Mouse (Mus musculus): Measurements from ENCODE around the gene Abhd16a. TPM values are rescaled to one million over a fixed set of nuclear protein-coding genes. Genes with fewer than 3 reads are reported as not detected.

Gene Abhd16a
- polyA plus RNA-seq, 1 experiment from 2014 or later: 79.7 TPM

DNA sequence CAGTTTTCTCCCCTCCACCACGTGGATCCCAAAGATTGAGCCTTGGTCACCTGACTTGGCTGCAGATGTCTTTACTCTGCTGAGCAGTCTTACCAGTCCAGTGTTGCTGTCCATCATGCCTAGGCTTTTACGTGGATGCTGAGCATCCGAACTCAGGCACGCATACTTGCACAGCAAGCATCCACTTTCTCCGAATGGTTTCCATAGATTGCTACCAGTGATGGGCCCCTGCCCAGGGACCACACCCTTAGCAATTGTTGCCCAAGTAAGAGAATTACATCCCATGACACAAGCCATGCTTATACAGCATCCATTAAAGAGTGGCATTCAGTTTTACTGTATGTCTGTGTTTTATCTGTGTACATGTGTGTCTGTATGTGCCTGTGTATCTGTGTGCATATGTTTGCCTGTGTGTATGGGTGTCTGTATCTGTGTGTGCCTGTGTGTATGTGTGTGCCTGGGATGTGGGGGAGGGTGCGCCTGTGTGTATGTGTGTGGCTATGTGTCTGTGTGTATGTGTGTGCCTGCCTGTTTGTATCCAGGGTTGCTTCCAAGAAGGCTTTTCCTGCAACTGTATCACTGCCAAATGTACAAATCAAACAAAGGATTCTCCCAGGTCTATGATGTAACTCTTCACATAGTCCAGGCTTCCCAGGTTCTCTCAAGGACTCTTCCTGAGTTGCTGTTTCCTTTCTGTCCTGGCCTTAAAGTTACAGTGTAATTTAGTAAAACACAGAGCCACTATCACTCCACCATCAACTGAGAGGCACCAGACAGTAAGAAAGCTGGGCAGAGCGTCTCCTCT lies 33.2 kb upstream of the Abhd16a start:
- H3K4me3 ChIP-seq (ENCODE audit: low read depth, low read length): no peak overlapping the region
- no peak overlapping the region for H3K4me2 ChIP-seq
- H3K9me3 ChIP-seq (ENCODE audit: low read depth, low read length): no peaks in the 10 kb centered on the region
- H3K9ac ChIP-seq: no peak overlapping the region
- no peaks in the 10 kb centered on the region for H3K27me3 ChIP-seq (ENCODE audit: insufficient read depth, low read length)
- H3K27ac ChIP-seq (ENCODE audit: low read depth): no peak overlapping the region
- ATAC-seq (ENCODE audit: insufficient read depth) (no peak), DNase-seq (no peak)
- H3K4me1 ChIP-seq (ENCODE audit: insufficient read depth): peaks cover 15% of the 10 kb centered on the region
- TF ChIP-seq CTCF (IDR thresholded peaks at IDR 0.05; ENCODE audit: low read depth): no peak
- 89% methylated on average over 7 of the region's 7 CpGs for whole genome bisulfite sequencing
- H3K36me3 ChIP-seq (ENCODE audit: insufficient read depth): peaks cover 75% of the 10 kb centered on the region

DNA sequence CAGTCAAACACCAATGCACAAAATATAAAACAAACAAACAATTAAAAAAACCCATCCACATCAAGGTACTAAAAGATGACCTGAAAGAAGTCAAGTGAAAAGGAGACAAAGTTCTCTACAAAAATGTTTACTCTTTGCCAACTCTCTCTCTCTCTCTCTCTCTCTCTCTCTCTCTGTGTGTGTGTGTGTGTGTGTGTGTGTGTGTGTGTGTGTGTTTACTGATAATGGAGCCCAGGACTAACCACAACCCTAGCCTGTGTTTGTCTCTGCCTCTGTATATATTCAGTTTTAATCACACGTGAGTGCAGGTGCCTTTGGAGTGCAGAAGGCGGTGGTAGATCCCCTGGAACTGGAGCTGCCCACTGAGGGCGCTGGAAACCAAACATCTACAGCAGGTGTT lies 32.0 kb upstream of the Abhd16a start:
- peaks cover 84% of the 10 kb centered on the region for H3K36me3 ChIP-seq (ENCODE audit: insufficient read depth)
- no peak overlapping the region for H3K4me2 ChIP-seq
- peaks cover 13% of the 10 kb centered on the region for H3K4me1 ChIP-seq (ENCODE audit: insufficient read depth)
- no peaks in the 10 kb centered on the region for H3K27me3 ChIP-seq (ENCODE audit: insufficient read depth, low read length)
- WGBS: 66% methylated on average over 3 of the region's 3 CpGs
- no peak for TF ChIP-seq CTCF (IDR thresholded peaks at IDR 0.05; ENCODE audit: low read depth)
- H3K9ac ChIP-seq: no peak overlapping the region
- no peak for DNase-seq
- H3K9me3 ChIP-seq (ENCODE audit: low read depth, low read length): no peaks in the 10 kb centered on the region
- no peak overlapping the region for H3K4me3 ChIP-seq (ENCODE audit: low read depth, low read length)
- H3K27ac ChIP-seq (ENCODE audit: low read depth): no peak overlapping the region
- no peak for ATAC-seq (ENCODE audit: insufficient read depth)

DNA sequence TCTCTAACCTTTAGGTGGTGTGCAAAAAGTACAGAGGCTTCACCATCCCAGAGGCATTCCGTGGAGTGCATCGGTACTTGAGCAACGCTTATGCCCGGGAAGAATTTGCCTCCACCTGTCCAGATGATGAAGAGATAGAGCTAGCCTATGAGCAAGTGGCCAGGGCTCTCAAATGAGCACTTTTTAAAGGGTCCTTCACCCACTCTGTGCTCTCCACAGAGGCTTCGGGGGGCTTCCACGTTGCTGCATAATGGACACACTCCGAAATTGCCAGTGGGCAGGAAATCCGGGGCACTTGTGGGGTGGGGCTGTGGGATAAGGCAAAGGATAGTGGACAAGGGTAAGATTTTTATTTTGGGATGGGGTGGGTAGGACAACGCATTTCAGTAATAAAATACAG lies 30.7 kb upstream of the Abhd16a start:
- Histone ChIP-seq H3K9me3 (ENCODE audit: low read depth, low read length) (no peaks in the 10 kb centered on the region), H3K9ac (0 out of 2 replicates have a peak overlapping the region, but pooled peaks have one; percentile 83), H3K27ac (ENCODE audit: low read depth) (peak overlapping the region; percentile 93; the same call in 1 of the 2 replicates), H3K4me1 (ENCODE audit: insufficient read depth) (peaks cover 10% of the 10 kb centered on the region), H3K27me3 (ENCODE audit: insufficient read depth, low read length) (no peaks in the 10 kb centered on the region), H3K36me3 (ENCODE audit: insufficient read depth) (peaks cover 83% of the 10 kb centered on the region), H3K4me2 (peak overlapping the region; percentile 97), H3K4me3 (ENCODE audit: low read depth, low read length) (peak overlapping the region; percentile 84)
- WGBS: 49% methylated on average over 9 of the region's 9 CpGs
- no peak for TF ChIP-seq CTCF (IDR thresholded peaks at IDR 0.05; ENCODE audit: low read depth)
- ATAC-seq (ENCODE audit: insufficient read depth): peak; percentile 0; the same call in 1 of the 2 replicates
- DNase-seq: no peak

DNA sequence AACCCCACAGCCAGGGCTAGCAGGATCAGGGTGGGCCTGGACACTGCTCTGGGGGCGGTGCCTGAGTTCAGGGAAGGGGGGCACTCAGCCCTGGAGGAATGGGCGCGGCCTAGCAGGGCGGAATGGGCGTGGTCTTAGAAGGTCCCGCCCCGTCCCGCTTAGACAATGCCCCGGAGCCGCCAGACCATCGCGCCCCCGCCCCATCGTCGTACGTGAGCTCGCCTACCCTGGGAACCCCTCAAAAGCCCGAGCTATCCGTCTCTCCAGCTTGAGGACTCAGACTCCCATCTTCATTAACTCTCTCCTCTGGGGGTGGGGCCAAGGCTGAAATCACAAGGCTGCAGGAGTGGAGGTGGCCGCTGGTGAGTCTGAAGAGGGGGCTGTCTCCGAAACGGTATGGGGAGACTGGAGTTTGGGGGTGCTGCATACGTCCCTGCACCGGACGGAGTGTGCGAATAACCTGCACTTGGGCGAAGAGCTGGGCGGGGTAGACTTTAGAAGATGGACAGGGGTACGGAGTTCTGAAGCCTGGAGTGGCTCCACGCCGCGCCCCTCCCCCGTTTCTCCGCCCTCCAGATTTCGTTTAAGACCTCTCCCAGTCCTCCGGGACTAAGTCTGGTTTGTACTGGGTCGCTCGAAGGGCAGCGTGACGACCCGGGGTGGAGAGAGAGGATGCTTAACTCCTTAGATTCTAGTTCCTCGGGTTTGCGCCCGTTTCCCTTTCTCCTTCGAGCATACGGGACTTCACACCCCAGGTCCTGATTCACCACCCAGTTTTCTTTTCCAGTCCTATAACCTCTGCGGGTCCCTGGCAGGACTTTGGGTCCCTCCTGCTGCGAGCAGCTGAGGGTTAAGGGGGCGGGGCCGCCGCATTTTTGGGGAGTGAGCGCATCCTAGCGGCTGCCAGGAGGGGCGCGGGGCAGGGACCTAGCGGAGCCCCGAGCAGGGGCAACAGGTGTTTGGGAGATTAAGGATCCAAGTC lies 29.9 kb upstream of the Abhd16a start, which contains the start of gene Ddah2:
TSS of gene Ddah2 (plus strand) at position 125 of the 982 bp plus-strand sequence.
- TF ChIP-seq CTCF (IDR thresholded peaks at IDR 0.05; ENCODE audit: low read depth): peak; percentile 75
- ATAC-seq (ENCODE audit: insufficient read depth) (peak; percentile 92), DNase-seq (peak; percentile 99)
- Histone ChIP-seq H3K9me3 (ENCODE audit: low read depth, low read length) (no peaks in the 10 kb centered on the region), H3K4me3 (ENCODE audit: low read depth, low read length) (peak within 1 kb of the TSS; percentile 84), H3K9ac (peak within 1 kb of the TSS; percentile 83), H3K27me3 (ENCODE audit: insufficient read depth, low read length) (no peaks in the 10 kb centered on the region), H3K36me3 (ENCODE audit: insufficient read depth) (peaks cover 74% of the 10 kb centered on the region), H3K27ac (ENCODE audit: low read depth) (peak within 1 kb of the TSS; percentile 93), H3K4me2 (peak within 1 kb of the TSS; percentile 97), H3K4me1 (ENCODE audit: insufficient read depth) (peaks cover 10% of the 10 kb centered on the region)
- under 1% methylated on average over 57 of the region's 57 CpGs for WGBS

DNA sequence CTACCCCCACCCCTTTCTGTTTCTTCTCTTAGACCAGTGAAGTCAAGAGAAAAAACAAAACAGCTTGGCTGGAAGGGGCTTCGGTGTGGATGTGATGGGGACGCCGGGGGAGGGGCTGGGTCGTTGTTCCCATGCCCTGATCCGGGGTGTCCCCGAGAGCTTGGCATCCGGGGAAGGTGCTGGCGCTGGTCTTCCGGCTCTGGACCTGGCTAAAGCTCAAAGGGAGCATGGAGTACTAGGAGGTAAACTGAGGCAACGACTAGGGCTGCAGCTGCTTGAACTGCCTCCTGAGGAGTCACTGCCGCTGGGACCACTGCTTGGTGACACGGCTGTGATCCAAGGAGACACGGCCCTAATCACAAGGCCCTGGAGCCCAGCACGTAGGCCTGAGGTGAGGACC lies 29.0 kb upstream of the Abhd16a start:
- 24% methylated on average over 14 of the region's 14 CpGs for WGBS
- DNase-seq (no peak), ATAC-seq (ENCODE audit: insufficient read depth) (no peak)
- Histone ChIP-seq H3K27me3 (ENCODE audit: insufficient read depth, low read length) (no peaks in the 10 kb centered on the region), H3K4me3 (ENCODE audit: low read depth, low read length) (peak overlapping the region; percentile 84), H3K36me3 (ENCODE audit: insufficient read depth) (peaks cover 65% of the 10 kb centered on the region), H3K9me3 (ENCODE audit: low read depth, low read length) (no peaks in the 10 kb centered on the region), H3K4me1 (ENCODE audit: insufficient read depth) (peaks cover 10% of the 10 kb centered on the region), H3K9ac (peak overlapping the region; percentile 83), H3K4me2 (peak overlapping the region; percentile 97), H3K27ac (ENCODE audit: low read depth) (peak overlapping the region; percentile 93)
- no peak for TF ChIP-seq CTCF (IDR thresholded peaks at IDR 0.05; ENCODE audit: low read depth)

DNA sequence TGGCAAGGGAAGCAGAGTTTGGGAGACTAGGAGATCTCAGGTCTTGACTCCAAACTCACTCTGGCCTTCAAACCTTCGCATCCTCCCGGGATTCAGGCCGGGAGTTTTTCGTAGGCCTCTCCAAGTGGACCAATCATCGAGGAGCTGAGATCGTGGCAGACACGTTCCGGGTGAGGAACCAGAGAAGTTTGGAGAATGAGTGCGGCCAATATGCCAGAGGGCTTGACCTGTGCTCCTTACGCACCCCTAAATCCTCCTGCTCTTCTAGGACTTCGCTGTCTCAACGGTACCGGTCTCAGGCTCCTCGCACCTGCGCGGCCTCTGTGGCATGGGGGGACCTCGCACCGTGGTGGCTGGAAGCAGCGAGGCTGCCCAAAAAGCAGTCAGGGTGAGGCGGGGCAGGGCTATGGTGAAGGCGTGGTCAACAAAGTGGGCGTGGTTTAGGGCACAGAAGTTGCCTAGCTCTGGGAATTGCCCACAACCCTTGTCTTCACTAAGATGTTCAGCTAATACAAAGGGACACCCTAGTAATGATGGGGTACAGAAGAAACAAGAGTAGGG lies 28.2 kb upstream of the Abhd16a start:
- ATAC-seq (ENCODE audit: insufficient read depth) (no peak), DNase-seq (no peak)
- Histone ChIP-seq H3K9me3 (ENCODE audit: low read depth, low read length) (no peaks in the 10 kb centered on the region), H3K27ac (ENCODE audit: low read depth) (no peak overlapping the region), H3K4me1 (ENCODE audit: insufficient read depth) (peaks cover 10% of the 10 kb centered on the region), H3K9ac (peak overlapping the region; percentile 83), H3K4me2 (peak overlapping the region; percentile 97), H3K4me3 (ENCODE audit: low read depth, low read length) (peak overlapping the region; percentile 84), H3K36me3 (ENCODE audit: insufficient read depth) (peaks cover 58% of the 10 kb centered on the region), H3K27me3 (ENCODE audit: insufficient read depth, low read length) (0 out of 2 replicates have a peak, but pooled peaks cover 5% of the 10 kb centered on the region)
- TF ChIP-seq CTCF (IDR thresholded peaks at IDR 0.05; ENCODE audit: low read depth): no peak
- WGBS: 60% methylated on average over 22 of the region's 22 CpGs

Measured in lung, embryonic 14.5 days (tissue).